Mouse (Mus musculus): ENCODE data around the gene Nppb. TPM values are rescaled to one million over a fixed set of nuclear protein-coding genes. Genes with fewer than 3 reads are reported as not detected.

The Nppb gene
- polyA plus RNA-seq, 1 experiment = not detected

- DNase-seq = no peak
- TF ChIP-seq CTCF (IDR thresholded peaks at IDR 0.05; ENCODE audit: insufficient read depth, low read length) (no peak), POLR2A (IDR thresholded peaks at IDR 0.05; ENCODE audit: borderline replicate concordance, extremely low read depth, low read depth, low read length) (no peak)
- 71% methylated on average over 17 of the region's 17 CpGs for WGBS
- Histone ChIP-seq H3K4me3 (replicated peaks; ENCODE audit: extremely low read depth, low read depth, low read length) (no peak overlapping the region), H3K4me1 (ENCODE audit: control insufficient read depth, insufficient read depth, low read length) (no peaks in the 10 kb centered on the region)
These were observed 15.6 kb downstream of the Nppb start for GRCm38 (mm10) chr4:148001013-148001789.

GRCm38 (mm10) chr4:148001866-148002265, 16.3 kb downstream of the Nppb start:
- TF ChIP-seq POLR2A (IDR thresholded peaks at IDR 0.05; ENCODE audit: borderline replicate concordance, extremely low read depth, low read depth, low read length) = no peak
- TF ChIP-seq CTCF (IDR thresholded peaks at IDR 0.05; ENCODE audit: insufficient read depth, low read length) = no peak
- no peaks in the 10 kb centered on the region for H3K4me1 ChIP-seq (ENCODE audit: control insufficient read depth, insufficient read depth, low read length)
- H3K4me3 ChIP-seq (replicated peaks; ENCODE audit: extremely low read depth, low read depth, low read length) = no peak overlapping the region
- no peak for DNase-seq
- 51% methylated on average over 8 of the region's 8 CpGs for WGBS

GRCm38 (mm10) chr4:148004361-148004760, 18.8 kb downstream of the Nppb start:
- Histone ChIP-seq H3K4me1 (ENCODE audit: control insufficient read depth, insufficient read depth, low read length) (no peaks in the 10 kb centered on the region), H3K4me3 (replicated peaks; ENCODE audit: extremely low read depth, low read depth, low read length) (no peak overlapping the region)
- WGBS = 79% methylated on average over 7 of the region's 7 CpGs
- no peak for TF ChIP-seq CTCF (IDR thresholded peaks at IDR 0.05; ENCODE audit: insufficient read depth, low read length)
- DNase-seq = no peak

- DNase-seq = peak; percentile 22
- TF ChIP-seq CTCF (IDR thresholded peaks at IDR 0.05; ENCODE audit: insufficient read depth, low read length) (peak; percentile 57; the same call in 1 of the 2 replicates), POLR2A (IDR thresholded peaks at IDR 0.05; ENCODE audit: borderline replicate concordance, extremely low read depth, low read depth, low read length) (no peak)
- H3K4me3 ChIP-seq (replicated peaks; ENCODE audit: extremely low read depth, low read depth, low read length) = no peak overlapping the region
- no peaks in the 10 kb centered on the region for H3K4me1 ChIP-seq (ENCODE audit: control insufficient read depth, insufficient read depth, low read length)
- 73% methylated on average over 4 of the region's 4 CpGs for WGBS
These were observed 22.8 kb downstream of the Nppb start for GRCm38 (mm10) chr4:148008412-148008811.

GRCm38 (mm10) chr4:148009641-148010040, 24.1 kb downstream of the Nppb start:
- TF ChIP-seq POLR2A (IDR thresholded peaks at IDR 0.05; ENCODE audit: borderline replicate concordance, extremely low read depth, low read depth, low read length) = no peak
- no peak for TF ChIP-seq CTCF (IDR thresholded peaks at IDR 0.05; ENCODE audit: insufficient read depth, low read length)
- WGBS = 86% methylated on average over 2 of the region's 2 CpGs
- Histone ChIP-seq H3K4me3 (replicated peaks; ENCODE audit: extremely low read depth, low read depth, low read length) (no peak overlapping the region), H3K4me1 (ENCODE audit: control insufficient read depth, insufficient read depth, low read length) (no peaks in the 10 kb centered on the region)
- DNase-seq = no peak

- TF ChIP-seq CTCF (IDR thresholded peaks at IDR 0.05; ENCODE audit: insufficient read depth, low read length) = no peak
- TF ChIP-seq POLR2A (IDR thresholded peaks at IDR 0.05; ENCODE audit: borderline replicate concordance, extremely low read depth, low read depth, low read length) = no peak
- H3K4me3 ChIP-seq (replicated peaks; ENCODE audit: extremely low read depth, low read depth, low read length) = no peak overlapping the region
- DNase-seq = no peak
- H3K4me1 ChIP-seq (ENCODE audit: control insufficient read depth, insufficient read depth, low read length) = no peaks in the 10 kb centered on the region
- 75% methylated on average over 3 of the region's 3 CpGs for WGBS
These were observed 25.7 kb downstream of the Nppb start for GRCm38 (mm10) chr4:148011332-148011731.

GRCm38 (mm10) chr4:148012216-148012615, 26.6 kb downstream of the Nppb start:
- 83% methylated on average over 4 of the region's 4 CpGs for WGBS
- no peak for DNase-seq
- TF ChIP-seq POLR2A (IDR thresholded peaks at IDR 0.05; ENCODE audit: borderline replicate concordance, extremely low read depth, low read depth, low read length) = no peak
- no peak for TF ChIP-seq CTCF (IDR thresholded peaks at IDR 0.05; ENCODE audit: insufficient read depth, low read length)
- Histone ChIP-seq H3K4me1 (ENCODE audit: control insufficient read depth, insufficient read depth, low read length) (no peaks in the 10 kb centered on the region), H3K4me3 (replicated peaks; ENCODE audit: extremely low read depth, low read depth, low read length) (no peak overlapping the region)

GRCm38 (mm10) chr4:148015418-148015817, 29.8 kb downstream of the Nppb start:
- WGBS = 87% methylated on average over 10 of the region's 10 CpGs
- TF ChIP-seq CTCF (IDR thresholded peaks at IDR 0.05; ENCODE audit: insufficient read depth, low read length) = peak; percentile 46; the same call in 1 of the 2 replicates
- no peak for TF ChIP-seq POLR2A (IDR thresholded peaks at IDR 0.05; ENCODE audit: borderline replicate concordance, extremely low read depth, low read depth, low read length)
- DNase-seq = no peak

GRCm38 (mm10) chr4:148016981-148017380, 31.4 kb downstream of the Nppb start:
- WGBS = 73% methylated on average over 3 of the region's 3 CpGs
- no peak overlapping the region for H3K4me3 ChIP-seq (replicated peaks; ENCODE audit: extremely low read depth, low read depth, low read length)
- H3K4me1 ChIP-seq (ENCODE audit: control insufficient read depth, insufficient read depth, low read length) = no peaks in the 10 kb centered on the region
- TF ChIP-seq POLR2A (IDR thresholded peaks at IDR 0.05; ENCODE audit: borderline replicate concordance, extremely low read depth, low read depth, low read length) (no peak), CTCF (IDR thresholded peaks at IDR 0.05; ENCODE audit: insufficient read depth, low read length) (no peak)
- DNase-seq = no peak

More at GRCm38 (mm10) chr4:148015418-148015817, 29.8 kb downstream of the Nppb start:
- no peak overlapping the region for H3K4me3 ChIP-seq (replicated peaks; ENCODE audit: extremely low read depth, low read depth, low read length)
- H3K4me1 ChIP-seq (ENCODE audit: control insufficient read depth, insufficient read depth, low read length) = no peaks in the 10 kb centered on the region

GRCm38 (mm10) chr4:148018410-148018809, 32.8 kb downstream of the Nppb start:
- DNase-seq = no peak
- no peak overlapping the region for H3K4me3 ChIP-seq (replicated peaks; ENCODE audit: extremely low read depth, low read depth, low read length)
- 70% methylated on average over 2 of the region's 2 CpGs for WGBS
- no peaks in the 10 kb centered on the region for H3K4me1 ChIP-seq (ENCODE audit: control insufficient read depth, insufficient read depth, low read length)
- TF ChIP-seq CTCF (IDR thresholded peaks at IDR 0.05; ENCODE audit: insufficient read depth, low read length) = no peak
- TF ChIP-seq POLR2A (IDR thresholded peaks at IDR 0.05; ENCODE audit: borderline replicate concordance, extremely low read depth, low read depth, low read length) = no peak

Data from lung, adult 2 months (tissue).